Mouse (Mus musculus): ENCODE measurements at regions not wholly inside any gene's neighbourhood (a gene's known extent, or its start where the extent isn't known, plus 50 kb on each side); places are given as distances from the start of the nearest gene placed in this dataset.

DNA sequence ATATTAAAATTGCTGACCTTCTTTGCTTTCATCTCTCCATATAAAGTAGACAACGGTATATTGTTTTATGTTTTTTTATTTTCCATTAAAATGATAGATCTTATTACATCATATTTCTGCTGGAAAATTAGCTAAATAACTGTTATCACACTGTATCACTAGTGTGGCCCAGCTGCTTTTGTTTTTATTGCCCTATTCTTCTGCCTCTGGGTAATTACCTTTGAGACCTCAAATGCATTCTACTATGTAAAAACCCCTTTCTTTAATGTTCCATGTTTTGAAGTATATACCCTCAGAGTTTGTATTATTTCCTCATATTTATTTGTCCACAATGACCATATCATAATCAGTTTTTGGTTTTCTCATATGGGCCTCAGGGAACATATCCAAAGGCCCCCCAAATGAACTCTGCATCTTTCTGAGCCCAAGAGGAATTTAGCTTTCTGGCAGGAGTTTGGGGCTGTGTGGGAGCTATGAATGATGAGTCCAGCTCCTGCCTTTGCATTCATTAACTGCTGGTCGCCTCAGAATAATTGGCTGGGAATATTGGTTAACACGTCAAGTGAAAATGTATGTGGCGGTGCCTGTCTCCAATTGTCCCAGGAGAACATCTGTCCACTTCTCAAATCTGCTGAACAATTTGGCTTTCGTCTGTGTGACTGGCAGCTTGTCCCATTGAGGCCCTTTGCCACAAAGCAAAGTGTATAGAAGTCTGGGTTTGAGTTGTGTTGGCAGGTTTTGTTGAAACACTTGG lies 721.1 kb upstream of the Slit2 start:
- Histone ChIP-seq H3K36me3 (ENCODE audit: control insufficient read depth, insufficient read depth) (no peaks in the 10 kb centered on the region), H3ac (ENCODE audit: control insufficient read depth, insufficient read length) (no peak overlapping the region), H3K79me2 (ENCODE audit: control insufficient read depth, insufficient read depth) (no peaks in the 10 kb centered on the region), H3K27me3 (ENCODE audit: control insufficient read depth, insufficient read depth, insufficient read length) (no peaks in the 10 kb centered on the region), H3K4me3 (no peak overlapping the region), H3K4me2 (ENCODE audit: low read depth) (no peak overlapping the region)
- TF ChIP-seq E2F4 (IDR thresholded peaks at IDR 0.05; ENCODE audit: insufficient read depth): no peak
- no peak for TF ChIP-seq USF1 (IDR thresholded peaks at IDR 0.05; ENCODE audit: low read depth)

GRCm38 (mm10) chr5:47272642-47273041 lies 710.3 kb upstream of the Slit2 start:
- no peaks in the 10 kb centered on the region for H3K27me3 ChIP-seq (ENCODE audit: control insufficient read depth, insufficient read depth, insufficient read length)
- no peak overlapping the region for H3K4me3 ChIP-seq
- no peak overlapping the region for H3ac ChIP-seq (ENCODE audit: control insufficient read depth, insufficient read length)
- TF ChIP-seq CEBPB (IDR thresholded peaks at IDR 0.05; ENCODE audit: insufficient read depth, poor library complexity, severe bottlenecking): no peak
- no peak for TF ChIP-seq MAX (IDR thresholded peaks at IDR 0.05; ENCODE audit: low read depth)
- no peak for TF ChIP-seq POLR2A (IDR thresholded peaks at IDR 0.05; ENCODE audit: insufficient read length, low read depth)
- TF ChIP-seq SRF (IDR thresholded peaks at IDR 0.05; ENCODE audit: control insufficient read depth, insufficient read length, low read depth): no peak
- no peak for TF ChIP-seq REST (IDR thresholded peaks at IDR 0.05; ENCODE audit: insufficient read depth, insufficient read length)
- TF ChIP-seq USF1 (IDR thresholded peaks at IDR 0.05; ENCODE audit: low read depth): no peak
- TF ChIP-seq E2F4 (IDR thresholded peaks at IDR 0.05; ENCODE audit: insufficient read depth): no peak
- no peak for TF ChIP-seq MYOD1 (IDR thresholded peaks at IDR 0.05; ENCODE audit: control insufficient read depth in 1 of 3, insufficient read length in 2 of 3, low read depth in 2 of 3)
- TF ChIP-seq POLR2AphosphoS2 (IDR thresholded peaks at IDR 0.05; ENCODE audit: insufficient read length, low read depth): no peak
- TF ChIP-seq TCF12 (IDR thresholded peaks at IDR 0.05; ENCODE audit: insufficient read depth, poor library complexity, severe bottlenecking): no peak
- TF ChIP-seq TCF3 (IDR thresholded peaks at IDR 0.05; ENCODE audit: insufficient read length, low read depth): no peak
- TF ChIP-seq MYOG (IDR thresholded peaks at IDR 0.05; ENCODE audit: control insufficient read depth in 1 of 3, insufficient read depth in 1 of 3, insufficient read length in 2 of 3, low read depth in 2 of 3): no peak
- H3K4me2 ChIP-seq (ENCODE audit: low read depth): no peak overlapping the region
- H3K79me2 ChIP-seq (ENCODE audit: control insufficient read depth, insufficient read depth): no peaks in the 10 kb centered on the region
- no peaks in the 10 kb centered on the region for H3K36me3 ChIP-seq (ENCODE audit: control insufficient read depth, insufficient read depth)

DNA sequence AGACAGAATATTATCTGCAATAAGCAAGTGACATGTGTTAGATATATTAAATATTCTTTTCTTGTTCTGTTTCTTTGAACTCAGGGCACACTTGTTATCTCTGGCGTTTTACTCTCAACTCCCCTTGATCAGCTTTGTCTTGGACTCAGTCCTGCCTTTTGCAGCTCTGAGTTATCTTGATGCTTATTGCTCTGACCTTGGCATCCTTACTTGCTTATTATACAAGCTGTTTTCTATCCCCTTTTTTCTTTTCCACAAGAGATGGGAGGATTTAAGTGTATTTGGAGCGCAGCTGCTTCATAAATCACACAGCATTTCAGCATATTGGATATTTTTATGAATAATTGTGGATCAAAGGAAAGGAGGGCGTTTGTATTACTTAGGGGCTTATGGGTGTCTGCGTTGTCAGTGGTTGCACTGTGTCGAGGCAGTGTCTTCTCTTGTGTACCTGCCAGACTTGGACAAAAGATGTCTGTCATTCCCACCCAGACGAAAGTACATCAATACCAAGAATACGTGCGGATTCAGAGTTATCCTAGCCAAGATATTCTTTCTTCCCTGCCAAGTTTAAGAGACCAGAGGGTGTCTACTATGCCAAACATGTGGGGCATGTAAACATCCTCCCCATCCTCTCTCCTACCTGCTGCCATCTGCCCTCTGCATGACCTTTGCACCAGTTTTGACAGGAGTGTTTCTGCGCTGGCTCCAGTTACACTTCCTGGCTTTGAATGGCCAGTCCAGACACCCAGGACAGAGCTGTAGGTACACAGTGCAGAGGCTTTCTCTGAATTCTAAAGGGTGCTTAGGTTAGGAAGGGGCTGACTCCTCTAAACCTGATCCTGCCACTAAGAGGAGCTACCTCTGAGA lies 709.3 kb upstream of the Slit2 start:
- TF ChIP-seq POLR2A (IDR thresholded peaks at IDR 0.05; ENCODE audit: insufficient read length, low read depth): no peak
- no peak for TF ChIP-seq CEBPB (IDR thresholded peaks at IDR 0.05; ENCODE audit: insufficient read depth, poor library complexity, severe bottlenecking)
- no peak for TF ChIP-seq MYOD1 (IDR thresholded peaks at IDR 0.05; ENCODE audit: control insufficient read depth in 1 of 3, insufficient read length in 2 of 3, low read depth in 2 of 3)
- no peak for TF ChIP-seq E2F4 (IDR thresholded peaks at IDR 0.05; ENCODE audit: insufficient read depth)
- TF ChIP-seq MAX (IDR thresholded peaks at IDR 0.05; ENCODE audit: low read depth): no peak
- no peak for TF ChIP-seq TCF3 (IDR thresholded peaks at IDR 0.05; ENCODE audit: insufficient read length, low read depth)
- TF ChIP-seq POLR2AphosphoS2 (IDR thresholded peaks at IDR 0.05; ENCODE audit: insufficient read length, low read depth): no peak
- TF ChIP-seq TCF12 (IDR thresholded peaks at IDR 0.05; ENCODE audit: insufficient read depth, poor library complexity, severe bottlenecking): no peak
- TF ChIP-seq USF1 (IDR thresholded peaks at IDR 0.05; ENCODE audit: low read depth): no peak
- TF ChIP-seq MYOG (IDR thresholded peaks at IDR 0.05; ENCODE audit: control insufficient read depth in 1 of 3, insufficient read depth in 1 of 3, insufficient read length in 2 of 3, low read depth in 2 of 3): no peak
- no peak for TF ChIP-seq REST (IDR thresholded peaks at IDR 0.05; ENCODE audit: insufficient read depth, insufficient read length)
- TF ChIP-seq SRF (IDR thresholded peaks at IDR 0.05; ENCODE audit: control insufficient read depth, insufficient read length, low read depth): no peak
- H3K79me2 ChIP-seq (ENCODE audit: control insufficient read depth, insufficient read depth): no peaks in the 10 kb centered on the region
- H3K27me3 ChIP-seq (ENCODE audit: control insufficient read depth, insufficient read depth, insufficient read length): no peaks in the 10 kb centered on the region
- H3K4me3 ChIP-seq: no peak overlapping the region
- no peak overlapping the region for H3ac ChIP-seq (ENCODE audit: control insufficient read depth, insufficient read length)
- no peak overlapping the region for H3K4me2 ChIP-seq (ENCODE audit: low read depth)
- H3K36me3 ChIP-seq (ENCODE audit: control insufficient read depth, insufficient read depth): no peaks in the 10 kb centered on the region

DNA sequence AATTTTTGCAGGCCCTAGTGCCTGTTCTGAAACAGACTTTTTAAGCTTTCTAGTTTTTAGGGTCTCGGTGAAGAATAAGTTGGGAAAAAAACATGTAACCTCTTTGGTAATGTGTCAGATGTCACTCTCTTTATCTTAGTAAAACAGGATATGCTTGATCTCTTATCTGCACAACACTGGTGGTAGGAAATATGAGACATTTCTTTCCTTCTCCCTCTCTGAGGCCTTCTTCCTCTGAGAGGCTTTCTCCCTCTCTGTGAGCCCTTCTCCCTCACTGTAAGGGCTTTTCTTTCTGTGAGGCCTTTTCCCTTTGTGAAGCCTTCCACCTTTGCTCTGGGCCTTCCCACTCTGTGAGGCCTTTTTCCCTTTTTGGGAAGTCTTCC lies 708.7 kb upstream of the Slit2 start:
- Histone ChIP-seq H3K4me2 (ENCODE audit: low read depth) (no peak overlapping the region), H3K36me3 (ENCODE audit: control insufficient read depth, insufficient read depth) (no peaks in the 10 kb centered on the region), H3ac (ENCODE audit: control insufficient read depth, insufficient read length) (no peak overlapping the region), H3K27me3 (ENCODE audit: control insufficient read depth, insufficient read depth, insufficient read length) (no peaks in the 10 kb centered on the region), H3K79me2 (ENCODE audit: control insufficient read depth, insufficient read depth) (no peaks in the 10 kb centered on the region), H3K4me3 (no peak overlapping the region)
- TF ChIP-seq USF1 (IDR thresholded peaks at IDR 0.05; ENCODE audit: low read depth) (no peak), POLR2A (IDR thresholded peaks at IDR 0.05; ENCODE audit: insufficient read length, low read depth) (no peak), TCF12 (IDR thresholded peaks at IDR 0.05; ENCODE audit: insufficient read depth, poor library complexity, severe bottlenecking) (no peak), MAX (IDR thresholded peaks at IDR 0.05; ENCODE audit: low read depth) (no peak), E2F4 (IDR thresholded peaks at IDR 0.05; ENCODE audit: insufficient read depth) (no peak), CEBPB (IDR thresholded peaks at IDR 0.05; ENCODE audit: insufficient read depth, poor library complexity, severe bottlenecking) (no peak), TCF3 (IDR thresholded peaks at IDR 0.05; ENCODE audit: insufficient read length, low read depth) (no peak), MYOD1 (IDR thresholded peaks at IDR 0.05; ENCODE audit: control insufficient read depth in 1 of 3, insufficient read length in 2 of 3, low read depth in 2 of 3) (no peak)
